Mouse (Mus musculus) C2C12 (cell line): ENCODE results near the gene Yju2. TPM values are rescaled to one million over a fixed set of nuclear protein-coding genes. Genes with fewer than 3 reads are reported as not detected.

Source experiments
- H3K27me3 ChIP-seq: one replicate; pipeline ENCODE4 v1.6.1; 2011; ENCODE audit not compliant: control insufficient read depth, insufficient read depth, insufficient read length
- H3K36me3 ChIP-seq: one replicate; pipeline ENCODE4 v1.6.1; 2011; ENCODE audit not compliant: control insufficient read depth, insufficient read depth
- H3K4me3 ChIP-seq: one replicate; pipeline ENCODE4 v1.5.1; 2011; ENCODE audit warnings: mild to moderate bottlenecking, control low read depth; ENCODE audit not compliant: poor library complexity, insufficient read depth, severe bottlenecking
- H3K79me2 ChIP-seq: one replicate; pipeline ENCODE4 v1.6.1; 2011; ENCODE audit not compliant: control insufficient read depth, insufficient read depth
- H3K79me3 ChIP-seq: one replicate; pipeline ENCODE4 v1.6.1; 2011; ENCODE audit warnings: low read depth, control low read depth
- H3ac ChIP-seq: one replicate; pipeline ENCODE3; 2011; ENCODE audit warnings: low read depth; ENCODE audit not compliant: control insufficient read depth, insufficient read length
- CEBPB ChIP-seq: IDR thresholded peaks from one replicate; pipeline ENCODE4 v1.6.1; 2011; ENCODE audit warnings: low read depth, mild to moderate bottlenecking, control low read depth, moderate library complexity
- CTCF ChIP-seq: IDR thresholded peaks from one replicate; pipeline ENCODE4 v1.5.1; 2011; ENCODE audit not compliant: control insufficient read depth, insufficient read depth, insufficient read length
- FOSL1 ChIP-seq: IDR thresholded peaks from one replicate; pipeline ENCODE4 v1.8.0; 2011; ENCODE audit warnings: mild to moderate bottlenecking, low read length; ENCODE audit not compliant: poor library complexity, insufficient read depth, severe bottlenecking
- MAX ChIP-seq: IDR thresholded peaks from one replicate; pipeline ENCODE4 v1.6.1; 2011; ENCODE audit warnings: mild to moderate bottlenecking, control low read depth
- MYOD1 ChIP-seq: IDR thresholded peaks from one replicate; pipeline ENCODE4 v1.6.1; 2011; ENCODE audit warnings: low read depth; ENCODE audit not compliant: control insufficient read depth, insufficient read length
- MYOG ChIP-seq: IDR thresholded peaks from one replicate; pipeline ENCODE4 v1.6.1; 2011; ENCODE audit not compliant: control insufficient read depth, insufficient read length; ENCODE audit errors: extremely low read depth
- USF1 ChIP-seq: IDR thresholded peaks from one replicate; pipeline ENCODE4 v1.6.1; 2011; ENCODE audit warnings: low read depth, mild to moderate bottlenecking, control low read depth, moderate library complexity
- polyA plus RNA-seq: library from polyadenylated mRNA; unstranded; fragments of >200 nt; fragmentation: generic; extraction: Trizol; gene quantifications from one replicate; pipeline ENCODE4 v1.2.1, GENCODE M21; 2012; ENCODE audit warnings: missing spikeins

Yju2 gene
- polyA plus RNA-seq, 1 experiment, result 15.1 TPM

- no peak overlapping the region for H3ac ChIP-seq
- peaks cover 69% of the 10 kb centered on the region for H3K36me3 ChIP-seq
- peaks cover 3% of the 10 kb centered on the region for H3K79me3 ChIP-seq
- TF ChIP-seq MYOD1 (no peak), MYOG (no peak), CTCF (no peak), CEBPB (no peak), USF1 (no peak), MAX (no peak), FOSL1 (no peak)
- no peak overlapping the region for H3K4me3 ChIP-seq
- H3K79me2 ChIP-seq, result peaks cover 19% of the 10 kb centered on the region
- H3K27me3 ChIP-seq, result no peaks in the 10 kb centered on the region
Observed at GRCm38 (mm10) chr17:56016382-56016781, 57.5 kb downstream of the Yju2 start.

DNA sequence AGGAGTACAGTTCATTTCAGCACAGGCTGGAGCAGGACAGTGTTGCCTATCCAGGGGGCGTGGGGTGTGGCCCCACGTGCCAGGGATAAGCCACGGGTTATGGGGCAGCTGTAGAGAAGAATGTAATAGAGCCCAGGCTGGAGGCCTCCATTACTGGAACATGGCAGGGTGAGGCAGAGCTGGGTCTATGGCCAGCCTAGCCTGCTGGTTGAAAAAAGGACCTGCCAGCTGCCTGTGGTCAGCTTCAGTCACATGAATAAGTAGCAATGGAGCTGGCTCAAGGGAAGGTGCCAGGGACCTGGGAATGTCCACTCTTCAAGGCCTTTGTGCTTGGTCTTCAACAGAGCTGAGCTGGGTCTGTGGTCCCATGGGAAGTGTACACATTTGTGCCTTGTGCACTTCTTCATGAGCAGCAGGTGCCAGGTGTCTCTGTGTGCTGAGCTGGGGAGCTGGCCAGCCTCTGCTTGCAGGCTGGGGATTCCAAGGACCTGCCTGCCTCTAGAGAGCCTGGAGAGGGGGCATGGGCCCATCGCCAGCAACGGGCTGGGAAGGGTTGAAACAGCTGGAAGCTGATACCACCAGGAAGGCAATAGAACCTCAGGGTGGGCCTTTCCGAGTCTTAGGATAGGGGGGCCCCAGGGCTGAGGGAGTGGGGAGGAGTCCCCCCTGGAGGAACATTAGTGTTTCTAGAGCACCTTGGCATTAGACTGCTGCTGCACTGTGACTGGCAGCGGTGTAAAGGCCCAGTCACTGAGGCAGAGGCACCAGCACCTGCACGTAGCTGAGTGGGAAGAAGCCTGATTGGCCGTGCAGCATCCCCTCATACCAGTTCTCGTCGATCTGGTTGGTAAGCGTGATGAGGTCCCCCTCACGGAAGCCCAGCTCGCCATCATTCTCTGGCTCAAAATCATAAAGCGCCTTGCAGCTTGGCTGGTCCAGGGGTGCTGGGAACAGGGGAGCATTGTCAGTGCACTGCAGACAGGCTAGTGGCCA, 58.2 kb downstream of the Yju2 start:
- H3K4me3 ChIP-seq, result no peak overlapping the region
- H3K79me3 ChIP-seq, result peaks cover 10% of the 10 kb centered on the region
- peaks cover 26% of the 10 kb centered on the region for H3K79me2 ChIP-seq
- H3ac ChIP-seq, result no peak overlapping the region
- H3K36me3 ChIP-seq, result peaks cover 68% of the 10 kb centered on the region
- no peaks in the 10 kb centered on the region for H3K27me3 ChIP-seq
- TF ChIP-seq USF1, result no peak
- TF ChIP-seq MYOG, result no peak
- TF ChIP-seq CTCF, result no peak
- no peak for TF ChIP-seq MAX
- TF ChIP-seq FOSL1, result no peak
- TF ChIP-seq CEBPB, result no peak
- no peak for TF ChIP-seq MYOD1

DNA sequence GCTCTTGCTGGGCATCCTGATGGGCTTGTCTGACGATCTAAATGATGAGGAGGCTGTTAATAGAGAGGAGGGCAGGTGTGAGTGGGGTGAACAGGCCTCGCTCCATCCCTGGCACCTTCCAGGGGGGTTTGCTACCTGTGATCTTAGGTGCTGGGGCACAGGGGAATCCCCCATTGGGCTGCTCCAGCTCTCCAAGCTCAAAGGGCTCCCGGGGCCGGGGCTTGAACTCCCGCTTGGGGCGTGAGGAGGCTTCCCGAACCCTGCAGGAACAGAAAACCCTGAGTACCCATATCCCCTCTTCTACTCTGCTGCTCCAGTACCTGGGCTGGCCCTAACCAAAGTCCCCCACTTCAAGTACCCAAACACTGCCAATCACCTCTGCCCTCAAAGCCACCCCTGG, 58.9 kb downstream of the Yju2 start:
- Histone ChIP-seq H3K4me3 (no peak overlapping the region), H3K36me3 (peaks cover 62% of the 10 kb centered on the region), H3K27me3 (no peaks in the 10 kb centered on the region), H3K79me2 (peaks cover 34% of the 10 kb centered on the region), H3ac (no peak overlapping the region), H3K79me3 (peaks cover 17% of the 10 kb centered on the region)
- TF ChIP-seq CEBPB, result no peak
- TF ChIP-seq USF1, result no peak
- TF ChIP-seq CTCF, result no peak
- TF ChIP-seq MYOG, result no peak
- no peak for TF ChIP-seq MAX
- no peak for TF ChIP-seq MYOD1
- no peak for TF ChIP-seq FOSL1

Other genes starting within 250 kb of the Yju2 start
- 1.8 TPM for gene Pot1b, start 246.5 kb upstream of the Yju2 start, polyA plus RNA-seq
- gene Adgre4, start 209.1 kb upstream of the Yju2 start, polyA plus RNA-seq, result not detected
- 0.92 TPM for gene Zfp119a, start 80.2 kb upstream of the Yju2 start, polyA plus RNA-seq
- 1.5 TPM for gene Zfp959, start 67.0 kb upstream of the Yju2 start, polyA plus RNA-seq
- gene Zfp119b, start 9.6 kb upstream of the Yju2 start, polyA plus RNA-seq, result 0.68 TPM
- not detected for gene Ebi3, start 6.5 kb upstream of the Yju2 start, polyA plus RNA-seq
- not detected for gene Shd, start 11.4 kb downstream of the Yju2 start, polyA plus RNA-seq
- gene Fsd1, start 27.4 kb downstream of the Yju2 start, polyA plus RNA-seq, result 1.2 TPM
- gene Stap2, start 46.5 kb downstream of the Yju2 start, polyA plus RNA-seq, result 0.48 TPM
- gene Mpnd, start 46.6 kb downstream of the Yju2 start, polyA plus RNA-seq, result 55.4 TPM
- 83.9 TPM for gene Sh3gl1, start 77.5 kb downstream of the Yju2 start, polyA plus RNA-seq
- gene Chaf1a, start 81.3 kb downstream of the Yju2 start, polyA plus RNA-seq, result 39.9 TPM
- gene Ubxn6, start 115.9 kb downstream of the Yju2 start, polyA plus RNA-seq, result 40.4 TPM
- 64.5 TPM for gene Hdgfl2, start 120.5 kb downstream of the Yju2 start, polyA plus RNA-seq
- gene Plin4, start 150.7 kb downstream of the Yju2 start, polyA plus RNA-seq, result 3.2 TPM
- gene Plin5, start 158.5 kb downstream of the Yju2 start, polyA plus RNA-seq, result 0.08 TPM
- gene Lrg1, start 162.9 kb downstream of the Yju2 start, polyA plus RNA-seq, result 0.02 TPM
- 0.81 TPM for gene Sema6b, start 181.2 kb downstream of the Yju2 start, polyA plus RNA-seq
- gene Tnfaip8l1, start 203.4 kb downstream of the Yju2 start, polyA plus RNA-seq, result 2.3 TPM
- gene Mydgf, start 224.8 kb downstream of the Yju2 start, polyA plus RNA-seq, result 106 TPM